Mouse (Mus musculus) splenic B cell, adult 2 months (primary cell): ENCODE measurements around the gene Prep.

Experiments
- DNase-seq: peaks from one replicate; pipeline ENCODE4 v3.0.0-alpha.2; 2011; ENCODE audit warnings: low read depth, low spot score
- H3K27me3 ChIP-seq: 2 replicates; pipeline ENCODE4 v1.6.1; 2012; ENCODE audit warnings: mild to moderate bottlenecking, low read length, moderate library complexity, mixed read lengths; ENCODE audit not compliant: control insufficient read depth, poor library complexity, insufficient read depth, severe bottlenecking
- H3K36me3 ChIP-seq: 2 replicates; pipeline ENCODE4 v1.6.1; 2012; ENCODE audit warnings: mild to moderate bottlenecking, low read length, moderate library complexity, mixed read lengths; ENCODE audit not compliant: control insufficient read depth, poor library complexity, insufficient read depth, severe bottlenecking

The Prep gene

GRCm38 (mm10) chr10:45086637-45087036 is 19.6 kb downstream of the Prep start:
- peak; percentile 44 for DNase-seq
- Histone ChIP-seq H3K27me3 (no peaks in the 10 kb centered on the region), H3K36me3 (no peaks in the 10 kb centered on the region)

GRCm38 (mm10) chr10:45091462-45092079 is 24.6 kb downstream of the Prep start:
- DNase-seq: no peak
- H3K36me3 ChIP-seq: no peaks in the 10 kb centered on the region; the same call in 1 of the 2 replicates
- no peaks in the 10 kb centered on the region for H3K27me3 ChIP-seq

- peak; percentile 47 for DNase-seq
- Histone ChIP-seq H3K27me3 (no peaks in the 10 kb centered on the region), H3K36me3 (no peaks in the 10 kb centered on the region; the same call in 1 of the 2 replicates)
These were observed 25.4 kb downstream of the Prep start for GRCm38 (mm10) chr10:45092080-45093056.

- H3K36me3 ChIP-seq: 0 out of 2 replicates have a peak, but pooled peaks cover 4% of the 10 kb centered on the region
- no peaks in the 10 kb centered on the region for H3K27me3 ChIP-seq
- peak; percentile 85 for DNase-seq
These were observed 31.7 kb downstream of the Prep start for GRCm38 (mm10) chr10:45098751-45099150.

- no peak for DNase-seq
- Histone ChIP-seq H3K27me3 (no peaks in the 10 kb centered on the region), H3K36me3 (0 out of 2 replicates have a peak, but pooled peaks cover 4% of the 10 kb centered on the region)
These were observed 33.5 kb downstream of the Prep start for GRCm38 (mm10) chr10:45100473-45100872.

- H3K27me3 ChIP-seq: no peaks in the 10 kb centered on the region
- H3K36me3 ChIP-seq: peaks cover 5% of the 10 kb centered on the region; the same call in 1 of the 2 replicates
- peak; percentile 46 for DNase-seq
These were observed 36.2 kb downstream of the Prep start for GRCm38 (mm10) chr10:45103184-45103583.

GRCm38 (mm10) chr10:45104098-45104497 is 37.1 kb downstream of the Prep start:
- no peaks in the 10 kb centered on the region for H3K27me3 ChIP-seq
- H3K36me3 ChIP-seq: peaks cover 5% of the 10 kb centered on the region; the same call in 1 of the 2 replicates
- peak; percentile 64 for DNase-seq

- peak; percentile 72 for DNase-seq
- Histone ChIP-seq H3K27me3 (no peaks in the 10 kb centered on the region), H3K36me3 (peaks cover 5% of the 10 kb centered on the region; the same call in 1 of the 2 replicates)
These were observed 37.6 kb downstream of the Prep start for GRCm38 (mm10) chr10:45104535-45105079.

GRCm38 (mm10) chr10:45106541-45106940 is 39.5 kb downstream of the Prep start:
- Histone ChIP-seq H3K27me3 (no peaks in the 10 kb centered on the region), H3K36me3 (peaks cover 8% of the 10 kb centered on the region; the same call in 1 of the 2 replicates)
- peak; percentile 55 for DNase-seq

- DNase-seq: peak; percentile 50
- H3K27me3 ChIP-seq: no peaks in the 10 kb centered on the region
- peaks cover 8% of the 10 kb centered on the region; the same call in 1 of the 2 replicates for H3K36me3 ChIP-seq
These were observed 40.3 kb downstream of the Prep start for GRCm38 (mm10) chr10:45107313-45107712.

- DNase-seq: no peak
- H3K27me3 ChIP-seq: no peaks in the 10 kb centered on the region
- H3K36me3 ChIP-seq: peaks cover 8% of the 10 kb centered on the region; the same call in 1 of the 2 replicates
These were observed 42.0 kb downstream of the Prep start for GRCm38 (mm10) chr10:45109041-45109440.

GRCm38 (mm10) chr10:45109974-45110373 is 43.0 kb downstream of the Prep start:
- H3K36me3 ChIP-seq: peaks cover 8% of the 10 kb centered on the region; the same call in 1 of the 2 replicates
- H3K27me3 ChIP-seq: no peaks in the 10 kb centered on the region
- DNase-seq: no peak

- Histone ChIP-seq H3K27me3 (no peaks in the 10 kb centered on the region), H3K36me3 (peaks cover 11% of the 10 kb centered on the region)
- no peak for DNase-seq
These were observed 45.9 kb downstream of the Prep start for GRCm38 (mm10) chr10:45112927-45113326.

- Histone ChIP-seq H3K36me3 (peaks cover 6% of the 10 kb centered on the region), H3K27me3 (no peaks in the 10 kb centered on the region)
- peak; percentile 29 for DNase-seq
These were observed 47.5 kb downstream of the Prep start for GRCm38 (mm10) chr10:45114462-45114861.
